Mouse (Mus musculus) forebrain, embryonic 11.5 days (tissue): ENCODE results near the gene Wbp11. TPM values are rescaled to one million over a fixed set of nuclear protein-coding genes. Genes with fewer than 3 reads are reported as not detected.
A peak's percentile ranks its signal among the peaks of the same experiment; 100 is the strongest.
"Not testable (repeated sequence)": the region's sequence is repeated elsewhere in the genome, so short reads cannot be mapped to it uniquely, and the experiment has no call there.

Experiments used
- ATAC-seq: fragments of 200-750 bp; cut with Nextera tagmentation; replicated peaks from 2 replicates; pipeline ENCODE4 v1.8.0; 2017; ENCODE audit warnings: moderate TSS enrichment; ENCODE audit not compliant: low FRiP score
- DNase-seq: peaks from one replicate; pipeline ENCODE4 v3.0.0-alpha.2; 2017; ENCODE audit warnings: low spot score
- H3K27ac ChIP-seq: fragments of 300-500 bp; sonication (generic); 2 replicates; pipeline ENCODE4 v1.5.1; 2014; ENCODE audit warnings: low read depth, low read length
- H3K27me3 ChIP-seq: fragments of 300-500 bp; sonication (generic); 2 replicates; pipeline ENCODE4 v1.6.1; 2014; ENCODE audit warnings: mild to moderate bottlenecking, low read length, mixed read lengths; ENCODE audit not compliant: control insufficient read depth, insufficient read depth
- H3K36me3 ChIP-seq: fragments of 300-500 bp; sonication (generic); 2 replicates; pipeline ENCODE4 v1.6.1; 2014; ENCODE audit warnings: mild to moderate bottlenecking, low read length, moderate library complexity, mixed read lengths; ENCODE audit not compliant: control insufficient read depth, insufficient read depth
- H3K4me1 ChIP-seq: fragments of 300-500 bp; sonication (generic); replicated peaks from 2 replicates; pipeline ENCODE4 v1.6.1; 2014; ENCODE audit warnings: low read length, mixed read lengths; ENCODE audit not compliant: control insufficient read depth, insufficient read depth
- H3K4me2 ChIP-seq: fragments of 300-500 bp; sonication (generic); 2 replicates; pipeline ENCODE4 v1.6.1; 2014; ENCODE audit warnings: low read depth, mild to moderate bottlenecking, low read length, moderate library complexity, mixed read lengths; ENCODE audit not compliant: severe bottlenecking
- H3K4me3 ChIP-seq: fragments of 300-500 bp; sonication (generic); 2 replicates; pipeline ENCODE4 v1.5.1; 2014; ENCODE audit warnings: low read depth, low read length
- H3K9ac ChIP-seq: fragments of 300-500 bp; sonication (generic); 2 replicates; pipeline ENCODE4 v1.6.1; 2014; ENCODE audit warnings: low read length
- H3K9me3 ChIP-seq: fragments of 300-500 bp; sonication (generic); 2 replicates; pipeline ENCODE4 v1.6.1; 2016; ENCODE audit warnings: low read length, mixed read lengths; ENCODE audit not compliant: control insufficient read depth
- WGBS: fragments of 180-500 bp; shearing (Covaris S2); extraction: QIAGEN DNeasy Blood & Tissue Kit; methylation state at CpG from one replicate; pipeline ENCODE4 v1.1.7; 2014; 5-methylcytosine and 5-hydroxymethylcytosine counted together
- polyA plus RNA-seq: library from polyadenylated mRNA; unstranded; fragments of >200 nt; fragmentation: Nextera tagmentation; extraction: Ambion mirVana; gene quantifications from 2 replicates; pipeline ENCODE4 v1.2.1, GENCODE M21; 2014

Gene Wbp11
- polyA plus RNA-seq, 1 experiment from 2014 or later: 191 TPM

- Histone ChIP-seq H3K36me3 (no peaks in the 10 kb centered on the region), H3K4me2 (peak within 1 kb of the TSS; percentile 77), H3K9me3 (no peaks in the 10 kb centered on the region), H3K4me1 (peaks cover 3% of the 10 kb centered on the region), H3K27ac (peak within 1 kb of the TSS; percentile 100), H3K9ac (peak within 1 kb of the TSS; percentile 98), H3K4me3 (peak within 1 kb of the TSS; percentile 67), H3K27me3 (no peaks in the 10 kb centered on the region)
- under 1% methylated on average over 50 of the region's 50 CpGs for WGBS
- DNase-seq (peak; percentile 92), ATAC-seq (peak; percentile 74)
Measured at GRCm38 (mm10) chr6:136803739-136804633, 24.0 kb downstream of the Wbp11 start, which contains the start of gene Hist4h4. Gene Hist4h4, minus strand, starts transcription at chr6:136804415.

- Histone ChIP-seq H3K4me3 (peak overlapping the region; percentile 67), H3K9ac (peak overlapping the region; percentile 98), H3K27me3 (no peaks in the 10 kb centered on the region), H3K4me2 (peak overlapping the region; percentile 77), H3K9me3 (no peaks in the 10 kb centered on the region), H3K27ac (peak overlapping the region; percentile 100), H3K36me3 (no peaks in the 10 kb centered on the region), H3K4me1 (no peaks in the 10 kb centered on the region; the same call in 1 of the 2 replicates)
- ATAC-seq (no peak), DNase-seq (no peak)
- WGBS: 25% methylated on average over 12 of the region's 12 CpGs
Measured at GRCm38 (mm10) chr6:136803093-136803738, 24.8 kb downstream of the Wbp11 start.

GRCm38 (mm10) chr6:136801274-136801673 is 26.8 kb downstream of the Wbp11 start:
- no peak overlapping the region for H3K27ac ChIP-seq
- DNase-seq (no peak), ATAC-seq (no peak)
- 90% methylated on average over 6 of the region's 6 CpGs for WGBS
- H3K9me3 ChIP-seq: no peaks in the 10 kb centered on the region
- no peaks in the 10 kb centered on the region for H3K36me3 ChIP-seq
- H3K4me3 ChIP-seq: no peak overlapping the region
- no peak overlapping the region for H3K4me2 ChIP-seq
- H3K4me1 ChIP-seq: no peaks in the 10 kb centered on the region; the same call in 1 of the 2 replicates
- no peak overlapping the region for H3K9ac ChIP-seq
- no peaks in the 10 kb centered on the region for H3K27me3 ChIP-seq

- H3K9ac ChIP-seq: no peak overlapping the region
- DNase-seq: no peak
- no peaks in the 10 kb centered on the region; the same call in 1 of the 2 replicates for H3K4me1 ChIP-seq
- H3K27ac ChIP-seq: no peak overlapping the region
- H3K36me3 ChIP-seq: no peaks in the 10 kb centered on the region
- no peaks in the 10 kb centered on the region for H3K27me3 ChIP-seq
- H3K9me3 ChIP-seq: no peaks in the 10 kb centered on the region
- WGBS: 92% methylated on average over 8 of the region's 8 CpGs
- no peak overlapping the region for H3K4me3 ChIP-seq
- ATAC-seq: no peak
- H3K4me2 ChIP-seq: no peak overlapping the region
Measured at GRCm38 (mm10) chr6:136800710-136801109, 27.3 kb downstream of the Wbp11 start.

- not testable (repeated sequence) for H3K9me3 ChIP-seq, H3K4me3 ChIP-seq, H3K9ac ChIP-seq, H3K4me2 ChIP-seq, DNase-seq, ATAC-seq, H3K27ac ChIP-seq, H3K27me3 ChIP-seq, H3K36me3 ChIP-seq, H3K4me1 ChIP-seq
- 90% methylated on average over 3 of the region's 3 CpGs for WGBS
Measured at GRCm38 (mm10) chr6:136797874-136798693, 29.9 kb downstream of the Wbp11 start.

- Histone ChIP-seq H3K36me3 (no peaks in the 10 kb centered on the region), H3K9me3 (no peaks in the 10 kb centered on the region), H3K27ac (no peak overlapping the region), H3K9ac (no peak overlapping the region), H3K4me2 (no peak overlapping the region), H3K27me3 (no peaks in the 10 kb centered on the region; the same call in 1 of the 2 replicates), H3K4me3 (no peak overlapping the region), H3K4me1 (peaks cover 3% of the 10 kb centered on the region; the same call in 1 of the 2 replicates)
- ATAC-seq: no peak
- WGBS: 60% methylated on average over 6 of the region's 6 CpGs
- no peak for DNase-seq
Measured at GRCm38 (mm10) chr6:136795850-136796249, 32.2 kb downstream of the Wbp11 start.

- no peak overlapping the region for H3K27ac ChIP-seq
- no peak overlapping the region for H3K9ac ChIP-seq
- no peak overlapping the region for H3K4me3 ChIP-seq
- H3K27me3 ChIP-seq: no peaks in the 10 kb centered on the region; the same call in 1 of the 2 replicates
- no peaks in the 10 kb centered on the region for H3K9me3 ChIP-seq
- peaks cover 3% of the 10 kb centered on the region; the same call in 1 of the 2 replicates for H3K4me1 ChIP-seq
- DNase-seq (no peak), ATAC-seq (no peak)
- WGBS: 68% methylated on average over 1 of the region's 1 CpGs
- no peak overlapping the region for H3K4me2 ChIP-seq
- no peaks in the 10 kb centered on the region for H3K36me3 ChIP-seq
Measured at GRCm38 (mm10) chr6:136795110-136795509, 32.9 kb downstream of the Wbp11 start.
